Mouse (Mus musculus) frontal cortex, postnatal 36 days (tissue): ENCODE results near the gene Rasgrf2.

Experiments
- DNase-seq, 2 experiments: peaks; one replicate each; pipeline ENCODE4 v3.0.0; 2022; ENCODE audit warnings: low spot score in 2 of 2

Rasgrf2 gene

DNA sequence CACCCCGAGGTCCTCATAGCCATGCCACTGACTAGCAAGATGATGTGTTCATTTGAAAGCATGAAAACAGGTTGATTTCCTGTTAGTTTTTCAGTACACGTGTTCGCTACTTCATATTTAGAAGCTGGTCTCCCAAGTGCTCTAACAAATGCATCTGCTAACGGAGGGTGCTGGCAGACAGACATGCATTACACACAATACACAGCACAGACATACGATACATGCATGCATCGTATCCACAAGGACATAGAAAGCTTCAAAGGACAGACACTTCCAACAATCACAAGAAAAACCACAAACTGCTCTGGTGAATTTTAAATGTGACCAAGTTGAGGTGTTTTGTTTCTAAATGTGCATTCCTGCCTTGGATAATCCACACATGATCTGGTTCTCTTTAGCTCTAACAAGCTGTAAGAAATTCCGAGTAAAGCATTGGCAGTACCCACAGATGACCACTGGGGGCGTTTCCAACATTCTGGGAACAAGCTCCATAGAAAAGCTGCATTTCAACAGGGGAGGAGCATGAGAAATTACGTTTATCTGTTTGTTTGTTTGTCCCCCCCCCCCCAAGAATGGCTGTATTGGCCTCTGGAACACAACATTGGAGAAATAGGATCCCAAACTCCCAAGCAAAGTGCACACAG, 249.5 kb downstream of the Rasgrf2 start:
- DNase-seq, result peak; percentile 50 to 74

DNA sequence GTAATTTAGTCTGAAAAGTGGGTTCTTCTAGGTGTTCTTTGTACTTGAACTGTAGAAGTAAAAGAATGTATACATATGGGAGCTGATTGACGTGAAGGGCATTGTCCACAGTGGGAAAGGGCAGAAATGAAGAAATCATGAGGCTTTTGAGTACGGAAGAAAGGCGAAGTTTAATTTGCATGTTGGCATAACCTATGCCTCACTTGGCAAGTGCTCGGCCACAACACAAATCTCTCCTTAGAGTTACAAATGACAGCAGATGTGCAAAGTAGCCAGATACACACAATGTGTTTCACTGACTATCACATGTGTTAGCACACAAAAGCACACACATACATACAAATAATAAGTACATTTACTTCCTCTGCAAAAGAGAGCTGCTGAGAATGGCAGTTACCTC, 251.2 kb downstream of the Rasgrf2 start:
- no peak for DNase-seq

DNA sequence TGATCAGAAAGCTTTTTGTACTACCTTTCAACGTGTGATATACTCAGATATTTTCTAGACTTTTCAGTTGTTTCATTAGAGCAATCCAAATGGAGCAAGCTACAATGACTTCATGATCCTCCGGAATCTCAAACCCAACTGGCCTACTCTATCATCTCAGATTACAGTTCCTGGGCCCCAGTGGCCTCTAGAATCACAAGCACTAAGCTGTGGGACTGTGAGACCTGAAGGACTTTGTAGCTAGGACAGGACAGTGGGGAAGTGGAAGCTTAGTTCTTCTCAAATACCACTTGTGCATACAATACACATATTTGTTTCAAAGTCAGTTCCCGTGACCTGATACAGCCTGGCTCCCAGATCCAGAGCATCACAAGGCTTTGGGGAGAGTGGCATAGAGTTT, 253.5 kb downstream of the Rasgrf2 start:
- DNase-seq, result no peak

- no peak for DNase-seq
Observed at GRCm38 (mm10) chr13:91877350-91877749, 254.1 kb downstream of the Rasgrf2 start.

DNA sequence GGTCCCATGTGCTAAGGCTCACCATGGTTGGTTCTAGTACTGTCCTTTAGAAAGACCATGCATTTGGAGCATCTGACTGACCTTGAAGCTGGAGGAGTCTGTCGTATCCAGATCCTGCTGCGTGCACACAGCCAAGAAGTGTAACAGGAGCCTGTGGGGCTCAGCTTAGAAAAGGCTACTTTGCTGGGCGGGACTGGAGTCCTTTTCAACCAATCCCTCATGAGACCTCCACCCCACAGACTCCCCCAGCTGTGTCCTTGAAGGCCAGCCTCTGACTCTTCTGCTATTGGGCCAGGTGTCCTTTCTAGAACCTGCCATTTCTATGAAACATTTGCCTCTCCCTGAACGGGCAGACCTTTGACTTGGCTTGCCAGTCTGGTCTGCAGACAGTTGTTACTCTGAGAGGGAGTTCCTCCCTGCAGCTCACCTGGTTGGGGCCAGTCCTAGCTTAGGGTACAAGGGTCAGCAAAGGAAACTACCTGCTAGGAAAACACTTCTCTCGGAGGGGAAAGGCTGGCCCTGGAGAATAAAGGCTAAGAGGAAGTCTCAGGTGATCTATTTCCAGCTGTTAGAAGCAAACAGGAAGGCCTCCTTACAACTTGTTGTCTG, 254.6 kb downstream of the Rasgrf2 start, which contains the start of gene Ckmt2:
Gene Ckmt2 (minus strand): TSS at position 145 of the 609 bp plus-strand sequence.
- no peak for DNase-seq

- no peak for DNase-seq
Observed at GRCm38 (mm10) chr13:91875581-91875980, 255.9 kb downstream of the Rasgrf2 start.

DNA sequence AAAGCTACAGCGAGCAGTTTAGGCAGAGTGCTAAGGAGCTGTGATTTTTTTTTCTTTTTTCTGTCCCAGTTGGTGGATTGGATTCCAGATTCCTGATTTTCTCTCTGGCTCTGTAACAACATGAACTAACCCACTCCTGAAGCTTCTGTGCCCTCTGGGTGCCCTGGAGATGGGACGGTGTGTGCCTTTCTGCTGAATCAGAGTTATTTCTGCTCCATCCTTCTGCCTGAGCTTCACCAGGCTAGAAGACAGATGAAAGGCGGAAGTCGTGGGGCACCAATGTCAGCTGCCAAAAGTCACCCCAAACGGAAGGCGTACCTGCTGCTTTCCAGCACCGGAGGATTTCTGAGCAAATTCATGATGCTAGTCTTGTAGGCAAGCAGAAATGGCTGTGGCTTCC, 256.9 kb downstream of the Rasgrf2 start:
- peak; percentile 34 to 39 for DNase-seq

DNA sequence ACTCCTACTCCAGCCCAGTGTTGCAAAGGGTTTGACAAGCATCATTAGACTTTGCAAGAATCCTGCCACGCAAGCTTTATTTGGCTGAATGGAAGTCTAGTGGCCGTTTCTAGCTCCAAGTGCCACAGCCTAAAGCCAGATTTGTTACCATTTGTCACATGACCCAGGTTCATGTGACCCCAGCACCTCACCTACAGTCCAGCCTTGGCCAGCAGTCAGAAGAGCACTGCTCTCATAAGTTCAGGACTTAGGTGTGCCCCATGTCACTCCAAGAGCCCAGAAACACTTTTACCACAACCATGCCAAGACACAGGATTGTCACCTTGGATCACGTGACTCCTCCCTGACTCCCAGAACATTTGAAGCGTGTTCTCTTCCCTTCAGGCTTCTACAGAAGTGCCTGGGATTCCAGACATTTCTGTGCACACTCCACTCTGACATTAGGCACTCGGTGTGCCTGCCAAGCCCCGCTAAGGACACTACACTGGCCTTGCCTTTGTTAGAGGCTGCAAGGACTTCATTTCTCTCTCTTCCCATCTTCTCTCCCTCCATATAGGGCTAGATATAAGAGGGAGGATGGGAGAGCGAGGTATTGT, 257.6 kb downstream of the Rasgrf2 start:
- no peak for DNase-seq

DNA sequence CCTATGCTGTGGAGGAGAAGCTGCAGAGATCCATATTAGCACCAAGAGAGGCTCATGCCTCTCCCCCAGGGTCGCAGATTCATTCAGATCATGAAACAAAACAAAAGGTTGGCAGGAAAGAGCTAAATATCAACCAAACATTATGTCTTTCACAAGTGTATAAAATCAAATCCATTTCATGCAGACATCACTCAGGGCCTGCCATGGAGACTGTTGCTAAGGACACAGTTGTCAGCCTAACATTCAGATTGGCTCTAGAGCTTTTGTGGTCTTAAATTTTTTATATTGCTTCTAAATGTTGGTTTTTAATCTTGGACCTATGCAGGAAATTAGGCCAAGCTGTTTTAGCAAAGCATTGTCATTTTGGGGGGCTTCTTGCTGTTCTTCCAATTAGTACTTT, 262.9 kb downstream of the Rasgrf2 start:
- no peak for DNase-seq

DNA sequence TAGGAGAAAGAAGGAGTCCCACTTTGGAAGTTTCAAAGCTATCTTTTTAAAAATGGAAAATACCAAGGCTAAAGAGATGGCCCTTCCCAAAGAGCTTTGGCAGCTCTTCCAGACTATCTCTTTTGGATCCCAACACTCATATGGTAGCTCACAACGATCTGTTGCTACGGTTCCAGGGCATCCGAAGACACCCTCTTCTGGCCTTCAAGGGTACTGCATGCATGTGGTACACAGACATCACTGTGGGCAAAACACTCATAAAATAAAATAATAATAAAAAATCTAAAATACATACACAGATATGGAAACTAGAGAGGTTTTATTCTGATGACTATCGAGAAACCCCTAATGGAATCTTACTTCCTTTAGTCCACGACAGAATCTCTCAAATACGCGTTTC, 272.6 kb downstream of the Rasgrf2 start:
- no peak for DNase-seq

DNA sequence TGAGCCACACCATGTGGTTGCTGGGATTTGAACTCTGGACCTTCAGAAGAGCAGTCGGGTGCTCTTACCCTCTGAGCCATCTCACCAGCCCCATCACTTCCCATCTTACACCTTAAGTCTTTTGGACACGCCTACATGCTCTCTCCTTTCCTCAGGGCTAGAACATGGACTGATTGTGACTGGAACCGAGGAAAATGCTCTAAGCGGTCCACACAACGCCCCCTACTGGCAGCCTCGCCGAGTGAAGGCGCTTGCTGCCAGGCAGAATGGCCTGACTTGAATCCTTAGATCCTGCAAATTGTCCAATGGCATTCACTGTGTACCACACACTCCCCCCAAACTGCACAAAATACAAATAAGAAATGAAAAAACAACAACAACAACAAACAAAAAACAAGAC, 274.0 kb downstream of the Rasgrf2 start:
- DNase-seq, result no peak

- no peak for DNase-seq
Observed at GRCm38 (mm10) chr13:91854412-91854811, 277.0 kb downstream of the Rasgrf2 start.
